Mouse (Mus musculus) small intestine, adult 2 months (tissue): ENCODE data around the gene Rcsd1. TPM values are rescaled to one million over a fixed set of nuclear protein-coding genes. Genes with fewer than 3 reads are reported as not detected.
A peak's percentile ranks its signal among the peaks of the same experiment; 100 is the strongest.

Experiments
- H3K27ac ChIP-seq: fragments of 200-500 bp; 2 replicates; pipeline ENCODE4 v1.5.1; 2012; ENCODE audit warnings: low read depth, low read length, control low read depth, inconsistent platforms; ENCODE audit not compliant: insufficient read depth
- H3K27me3 ChIP-seq: fragments of 200-500 bp; 2 replicates; pipeline ENCODE4 v1.6.1; 2012; ENCODE audit warnings: mild to moderate bottlenecking, moderate library complexity, low read length, inconsistent platforms; ENCODE audit not compliant: control insufficient read depth, insufficient read depth
- H3K36me3 ChIP-seq: fragments of 200-500 bp; 2 replicates; pipeline ENCODE4 v1.6.1; 2012; ENCODE audit warnings: mild to moderate bottlenecking, low read length, control low read depth, inconsistent platforms; ENCODE audit not compliant: control insufficient read depth, insufficient read depth
- H3K4me1 ChIP-seq: fragments of 200-500 bp; 2 replicates; pipeline ENCODE4 v1.6.1; 2012; ENCODE audit warnings: low read length, inconsistent platforms, mixed read lengths; ENCODE audit not compliant: control insufficient read depth, insufficient read depth, insufficient read length
- H3K4me3 ChIP-seq: fragments of 200-500 bp; 2 replicates; pipeline ENCODE4 v1.5.1; 2012; ENCODE audit warnings: low read depth, mild to moderate bottlenecking, control low read depth, inconsistent platforms, low read length, moderate library complexity
- CTCF ChIP-seq: fragments of 200-500 bp; IDR thresholded peaks from 2 replicates; pipeline ENCODE4 v1.5.1; 2012; ENCODE audit warnings: low read depth, mild to moderate bottlenecking, control low read depth, inconsistent platforms, low read length, moderate library complexity, mixed read lengths; ENCODE audit not compliant: insufficient replicate concordance, insufficient read length; ENCODE audit errors: extremely low read depth
- POLR2A ChIP-seq: fragments of 200-500 bp; IDR thresholded peaks from 2 replicates; pipeline ENCODE4 v1.6.1; 2012; ENCODE audit warnings: low read depth, mild to moderate bottlenecking, control low read depth, inconsistent platforms, low read length, moderate library complexity
- WGBS: fragments of 180-500 bp; shearing (Covaris S2); methylation state at CpG from one replicate; pipeline ENCODE4 v1.1.7; 2018; 5-methylcytosine and 5-hydroxymethylcytosine counted together
- polyA plus RNA-seq: library from polyadenylated mRNA; depleted of rRNA; stranded (reverse); fragments of >200 nt; gene quantifications from 2 replicates; pipeline ENCODE4 v1.2.3, GENCODE M21; 2012

Gene Rcsd1
- polyA plus RNA-seq, 1 experiment, result 9.2 TPM

- Histone ChIP-seq H3K4me3 (no peak overlapping the region), H3K4me1 (no peaks in the 10 kb centered on the region; the same call in 1 of the 2 replicates), H3K27ac (no peak overlapping the region), H3K36me3 (peaks cover 2% of the 10 kb centered on the region; the same call in 1 of the 2 replicates), H3K27me3 (no peaks in the 10 kb centered on the region)
- 56% methylated on average over 3 of the region's 3 CpGs for WGBS
- TF ChIP-seq CTCF (peak; percentile 24; the same call in 1 of the 2 replicates), POLR2A (no peak)
Measured at GRCm38 (mm10) chr1:165661191-165661590, 48.4 kb downstream of the Rcsd1 start.

GRCm38 (mm10) chr1:165660774-165661173, 48.8 kb downstream of the Rcsd1 start:
- H3K4me1 ChIP-seq, result no peaks in the 10 kb centered on the region; the same call in 1 of the 2 replicates
- H3K27me3 ChIP-seq, result no peaks in the 10 kb centered on the region
- TF ChIP-seq CTCF, result no peak
- no peak for TF ChIP-seq POLR2A
- no peak overlapping the region for H3K4me3 ChIP-seq
- peaks cover 2% of the 10 kb centered on the region; the same call in 1 of the 2 replicates for H3K36me3 ChIP-seq
- H3K27ac ChIP-seq, result no peak overlapping the region
- WGBS, result 21% methylated on average over 4 of the region's 4 CpGs

- H3K4me1 ChIP-seq, result no peaks in the 10 kb centered on the region; the same call in 1 of the 2 replicates
- peak; percentile 84; the same call in 1 of the 2 replicates for TF ChIP-seq CTCF
- TF ChIP-seq POLR2A, result no peak
- no peak overlapping the region for H3K27ac ChIP-seq
- peaks cover 2% of the 10 kb centered on the region; the same call in 1 of the 2 replicates for H3K36me3 ChIP-seq
- no peaks in the 10 kb centered on the region for H3K27me3 ChIP-seq
- no peak overlapping the region for H3K4me3 ChIP-seq
- WGBS, result 27% methylated on average over 5 of the region's 5 CpGs
Measured at GRCm38 (mm10) chr1:165658602-165659001, 51.0 kb downstream of the Rcsd1 start.

GRCm38 (mm10) chr1:165655482-165655881, 54.1 kb downstream of the Rcsd1 start:
- Histone ChIP-seq H3K4me1 (peaks cover 3% of the 10 kb centered on the region; the same call in 1 of the 2 replicates), H3K27ac (no peak overlapping the region), H3K27me3 (no peaks in the 10 kb centered on the region), H3K4me3 (no peak overlapping the region), H3K36me3 (peaks cover 2% of the 10 kb centered on the region; the same call in 1 of the 2 replicates)
- TF ChIP-seq CTCF (no peak), POLR2A (no peak)
- 77% methylated on average over 14 of the region's 14 CpGs for WGBS

- Histone ChIP-seq H3K27ac (no peak overlapping the region), H3K4me3 (no peak overlapping the region), H3K36me3 (peaks cover 2% of the 10 kb centered on the region; the same call in 1 of the 2 replicates), H3K27me3 (no peaks in the 10 kb centered on the region), H3K4me1 (peaks cover 3% of the 10 kb centered on the region; the same call in 1 of the 2 replicates)
- TF ChIP-seq POLR2A, result no peak
- TF ChIP-seq CTCF, result no peak
- WGBS, result 64% methylated on average over 6 of the region's 6 CpGs
Measured at GRCm38 (mm10) chr1:165655022-165655421, 54.5 kb downstream of the Rcsd1 start.

GRCm38 (mm10) chr1:165653126-165653885, 56.3 kb downstream of the Rcsd1 start:
- TF ChIP-seq POLR2A, result no peak
- TF ChIP-seq CTCF, result no peak
- no peaks in the 10 kb centered on the region for H3K27me3 ChIP-seq
- H3K27ac ChIP-seq, result no peak overlapping the region
- H3K36me3 ChIP-seq, result peaks cover 3% of the 10 kb centered on the region; the same call in 1 of the 2 replicates
- H3K4me3 ChIP-seq, result no peak overlapping the region
- peaks cover 3% of the 10 kb centered on the region; the same call in 1 of the 2 replicates for H3K4me1 ChIP-seq
- 81% methylated on average over 14 of the region's 14 CpGs for WGBS

DNA sequence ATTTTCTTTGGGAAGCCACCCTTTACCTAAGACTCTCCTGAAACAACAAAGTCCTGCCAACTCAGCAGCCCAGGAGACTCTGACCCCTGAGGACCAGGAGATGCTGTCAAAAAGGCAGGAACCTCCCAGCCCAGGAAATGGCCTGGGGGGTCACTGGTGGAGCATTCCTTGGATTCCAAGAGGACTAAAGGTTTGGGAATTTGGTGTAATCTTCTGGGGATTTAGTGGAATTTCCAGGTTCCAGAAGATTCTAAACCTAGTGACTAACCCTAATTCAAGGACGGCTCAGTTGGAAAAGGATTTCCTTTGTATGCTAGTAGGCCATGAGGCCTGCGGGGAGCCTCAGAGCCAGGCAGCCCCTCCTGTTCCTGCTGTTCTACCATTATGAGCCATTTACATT, 57.0 kb downstream of the Rcsd1 start:
- Histone ChIP-seq H3K4me3 (no peak overlapping the region), H3K4me1 (peaks cover 3% of the 10 kb centered on the region; the same call in 1 of the 2 replicates), H3K27me3 (no peaks in the 10 kb centered on the region), H3K27ac (no peak overlapping the region), H3K36me3 (0 out of 2 replicates have a peak, but pooled peaks cover 1% of the 10 kb centered on the region)
- 93% methylated on average over 2 of the region's 2 CpGs for WGBS
- no peak for TF ChIP-seq POLR2A
- TF ChIP-seq CTCF, result no peak
